Mouse (Mus musculus) cerebellum, postnatal 25 days (tissue): ENCODE measurements around the gene Ttc5.
"Not testable (repeated sequence)": the region's sequence is repeated elsewhere in the genome, so short reads cannot be mapped to it uniquely, and the experiment has no call there.

Experiments
- DNase-seq, 2 experiments: peaks; one replicate each; pipeline ENCODE4 v3.0.0; 2021; ENCODE audit warnings: mixed read lengths in 2 of 2

The Ttc5 gene

DNA sequence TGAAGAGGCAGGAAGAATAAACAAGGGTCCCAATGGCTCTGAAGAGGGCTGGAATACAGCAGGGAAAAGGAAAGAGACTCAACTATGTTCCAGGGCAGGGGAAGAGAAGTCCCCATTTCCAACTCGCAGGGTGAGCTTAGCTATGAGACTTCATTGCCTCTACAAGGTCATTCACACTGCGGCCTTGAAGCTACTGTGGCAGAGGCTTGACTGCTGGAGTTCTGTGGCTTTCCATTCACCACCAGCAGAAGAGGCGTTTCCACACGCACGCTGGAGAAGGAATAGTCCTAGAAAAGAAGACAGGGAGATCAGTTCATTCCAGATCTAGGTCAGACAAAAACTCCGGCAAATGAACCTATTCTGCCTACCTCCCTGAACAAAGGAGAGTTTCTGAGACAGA lies 19.6 kb downstream of the Ttc5 start:
- no peak for DNase-seq

DNA sequence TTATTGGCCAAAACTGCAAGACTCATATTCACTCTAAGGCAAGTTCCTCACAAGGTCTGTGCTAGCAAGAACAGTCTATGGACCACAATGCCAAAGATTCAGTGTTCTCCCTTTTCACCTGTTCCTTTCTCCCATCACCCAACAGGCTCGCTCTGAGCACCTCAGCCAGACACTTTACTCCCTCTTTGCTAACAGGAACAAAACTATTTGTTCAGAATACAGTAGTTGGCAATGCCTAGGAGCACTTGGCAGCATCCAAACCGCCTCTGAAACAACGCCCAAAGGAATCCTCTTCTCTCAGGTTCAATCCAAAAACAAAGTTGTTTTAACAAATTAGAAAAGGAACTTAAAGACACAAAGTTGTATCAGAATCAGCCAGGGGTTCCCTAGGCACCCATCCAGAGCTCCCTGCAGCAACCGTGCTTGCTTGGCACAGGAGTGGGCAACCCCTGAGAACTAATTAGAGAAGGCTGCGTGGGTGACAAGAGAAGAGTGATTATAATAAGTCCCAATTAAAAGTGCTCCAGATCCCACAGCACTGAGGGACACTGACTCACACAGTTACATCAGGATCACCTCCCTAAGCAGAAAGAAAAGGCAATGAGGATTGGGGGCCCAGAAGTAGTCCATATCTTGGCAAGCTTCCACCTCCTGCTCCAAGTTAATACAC lies 26.8 kb downstream of the Ttc5 start:
- DNase-seq, result no peak

DNA sequence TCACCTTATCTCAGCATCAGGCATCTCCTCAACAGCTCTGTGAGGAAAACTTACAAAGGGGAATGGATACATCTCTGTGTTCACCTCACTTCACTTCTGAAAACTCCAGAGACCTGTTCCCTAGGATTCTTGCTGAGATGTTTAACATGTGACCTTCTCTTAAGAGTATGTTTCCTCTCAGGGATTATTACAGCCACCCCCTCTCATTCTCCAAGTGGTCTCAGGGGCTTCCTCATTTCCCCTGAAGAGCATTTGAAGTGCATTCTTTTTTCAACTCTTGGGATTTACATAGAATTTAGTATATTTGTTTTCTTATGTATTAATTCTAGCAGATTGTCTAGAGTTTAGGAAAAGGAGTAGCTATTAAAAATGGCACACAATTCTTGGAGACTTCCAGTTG lies 40.3 kb downstream of the Ttc5 start, which contains the start of gene Olfr749:
TSS of gene Olfr749 (minus strand) at position 101 of the 400 bp plus-strand sequence.
- DNase-seq, result no peak

DNA sequence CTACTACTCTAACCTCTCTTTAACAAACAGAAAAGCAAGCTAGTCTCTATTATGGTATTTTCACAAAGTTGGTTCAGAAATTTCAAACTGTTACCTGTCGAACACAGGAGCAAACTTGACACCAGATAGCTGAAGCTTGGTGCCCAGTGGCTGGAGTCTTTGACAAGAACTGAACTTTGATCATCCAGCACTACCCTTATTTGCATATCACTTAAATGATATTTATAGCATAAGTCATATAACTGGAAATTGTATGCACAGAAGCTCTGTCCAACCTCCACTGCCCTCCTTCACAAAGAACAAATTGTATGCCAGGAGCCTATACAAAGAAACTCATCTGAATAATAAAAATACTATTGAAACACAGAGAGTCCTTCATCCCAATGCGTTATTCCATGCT lies 43.7 kb downstream of the Ttc5 start:
- no peak for DNase-seq

DNA sequence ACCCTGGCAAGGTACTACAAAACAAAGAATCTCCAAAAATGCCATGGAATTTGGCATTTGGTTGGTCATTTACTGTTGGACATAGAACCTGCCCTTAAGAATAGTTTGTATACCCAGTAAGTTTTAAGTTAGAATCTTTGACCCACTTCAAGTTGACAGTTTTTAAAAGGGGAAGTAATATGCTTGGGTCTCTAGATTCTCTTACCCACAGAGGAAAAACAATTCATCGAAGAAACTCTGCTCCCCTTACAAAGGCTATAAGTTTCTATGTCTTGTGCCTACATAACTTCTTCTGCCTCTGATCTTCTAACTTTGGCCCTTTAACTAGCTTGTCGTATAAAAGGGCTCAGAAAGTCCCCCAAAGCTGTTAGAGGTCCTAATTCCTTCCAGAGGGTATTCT lies 45.0 kb downstream of the Ttc5 start:
- DNase-seq, result no peak

DNA sequence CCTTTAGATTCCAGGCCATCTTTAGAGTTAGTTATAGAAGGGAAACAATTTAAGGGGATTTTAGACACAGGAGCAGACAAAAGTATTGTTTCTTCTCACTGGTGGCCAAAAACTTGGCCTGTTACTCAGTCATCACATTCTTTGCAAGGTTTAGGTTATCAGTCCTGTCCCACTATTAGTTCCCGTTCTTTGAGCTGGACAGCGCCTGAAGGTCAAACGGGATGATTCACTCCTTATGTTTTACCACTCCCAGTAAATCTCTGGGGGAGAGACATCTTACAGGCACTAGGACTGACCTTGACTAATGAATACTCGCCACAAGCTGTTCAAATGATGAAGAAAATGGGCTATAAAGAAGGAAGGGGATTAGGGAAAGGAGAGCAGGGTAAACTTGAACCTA lies 62.9 kb downstream of the Ttc5 start:
- DNase-seq, result not testable (repeated sequence)

DNA sequence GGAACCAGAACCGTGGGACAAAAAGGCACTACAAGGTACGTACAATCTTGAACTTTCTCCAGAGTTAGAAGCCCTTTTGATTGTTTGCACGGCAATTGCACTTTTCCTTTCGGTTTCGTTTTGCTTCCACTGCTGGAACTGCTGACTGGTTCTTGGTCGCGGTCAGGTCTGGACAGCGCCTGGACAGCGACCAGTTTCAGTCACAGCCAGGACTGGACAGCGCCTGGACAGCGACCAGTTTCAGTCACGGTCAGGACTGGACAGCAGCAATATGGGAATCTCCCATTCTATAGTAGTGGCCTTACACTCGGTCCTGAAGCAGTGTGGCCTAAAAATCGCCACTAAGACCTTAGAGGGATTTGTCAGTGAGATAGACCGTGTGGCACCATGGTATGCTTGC lies 65.4 kb downstream of the Ttc5 start:
- DNase-seq, result not testable (repeated sequence)
